Mouse (Mus musculus): ENCODE results near the gene Gm27021. TPM values are rescaled to one million over a fixed set of nuclear protein-coding genes. Genes with fewer than 3 reads are reported as not detected.

Gene Gm27021
- total RNA-seq, 2 experiments from 2014 or later = 0.69 TPM; not detected in 1

GRCm38 (mm10) chr8:120563348-120563724, 104.5 kb downstream of the Gm27021 start:
- no peak for TF ChIP-seq CTCF (conservative IDR thresholded peaks at IDR 0.05)
- no peak for DNase-seq (ENCODE audit: low spot score in 2 of 2)
- peak overlapping the region; percentile 0; the same call in 1 of the 2 replicates for H3K4me3 ChIP-seq
- H3K27ac ChIP-seq = peak overlapping the region; percentile 97

- Histone ChIP-seq H3K27ac (peak overlapping the region; percentile 97), H3K4me3 (no peak overlapping the region)
- no peak for TF ChIP-seq CTCF (conservative IDR thresholded peaks at IDR 0.05)
- no peak for DNase-seq (ENCODE audit: low spot score in 2 of 2)
Measured at GRCm38 (mm10) chr8:120562680-120563347, 105.1 kb downstream of the Gm27021 start.

- TF ChIP-seq CTCF (conservative IDR thresholded peaks at IDR 0.05) = peak; percentile 80
- DNase-seq (ENCODE audit: low spot score in 2 of 2) = peak in 1 of 2 experiments; percentile 70
- H3K27ac ChIP-seq = peak overlapping the region; percentile 97
Measured at GRCm38 (mm10) chr8:120561539-120562435, 106.1 kb downstream of the Gm27021 start.

GRCm38 (mm10) chr8:120560535-120560934, 107.3 kb downstream of the Gm27021 start:
- Histone ChIP-seq H3K4me3 (no peak overlapping the region), H3K27ac (peak overlapping the region; percentile 97)
- TF ChIP-seq CTCF (conservative IDR thresholded peaks at IDR 0.05) = no peak

More at GRCm38 (mm10) chr8:120561539-120562435, 106.1 kb downstream of the Gm27021 start:
- H3K4me3 ChIP-seq = no peak overlapping the region

GRCm38 (mm10) chr8:120559654-120560053, 108.2 kb downstream of the Gm27021 start:
- Histone ChIP-seq H3K27ac (peak overlapping the region; percentile 97), H3K4me3 (no peak overlapping the region)
- no peak for TF ChIP-seq CTCF (conservative IDR thresholded peaks at IDR 0.05)
- DNase-seq (ENCODE audit: low spot score in 2 of 2) = peak in 1 of 2 experiments; percentile 64

More at GRCm38 (mm10) chr8:120560535-120560934, 107.3 kb downstream of the Gm27021 start:
- DNase-seq (ENCODE audit: low spot score in 2 of 2) = no peak

Other genes with a start within 250 kb of the Gm27021 start
- 1 to 10 TPM; 5.2 to 6.2 TPM for gene Gins2, start 78.8 kb downstream of the Gm27021 start, total RNA-seq (2021)
- 10 to 100 TPM; 14.0 to 15.6 TPM for gene 1190005I06Rik, start 20.4 kb downstream of the Gm27021 start, total RNA-seq (2021)
- 1,000 to 10,000 TPM in 1 of 2 experiments, 100 to 1,000 TPM in 1; 991 to 1,040 TPM for gene Cox4i1, start 143 bp upstream of the Gm27021 start, total RNA-seq (2021)
- 10 to 100 TPM; 74.1 to 85.4 TPM for gene Emc8, start 494 bp upstream of the Gm27021 start, total RNA-seq (2021)
- 1 to 10 TPM; 4.7 to 5.2 TPM for gene Irf8, start 68.3 kb upstream of the Gm27021 start, total RNA-seq (2021)

All from layer of hippocampus, adult 2 months (tissue).